Mouse (Mus musculus): ENCODE results near the gene Scmh1. TPM values are rescaled to one million over a fixed set of nuclear protein-coding genes. Genes with fewer than 3 reads are reported as not detected.
"Not testable (repeated sequence)": the region's sequence is repeated elsewhere in the genome, so short reads cannot be mapped to it uniquely, and the experiment has no call there.

Gene Scmh1
- total RNA-seq, 1 experiment from 2014 or later = 24.0 TPM

- no peak for ATAC-seq (replicated peaks in 1 of 2; ENCODE audit: insufficient read depth in 1 of 2, low FRiP score in 2 of 2, low TSS enrichment in 1 of 2, low read depth in 1 of 2, poor library complexity in 2 of 2, severe bottlenecking in 2 of 2)
These were observed 4.8 kb upstream of the Scmh1 start for GRCm38 (mm10) chr4:120400251-120400650.

GRCm38 (mm10) chr4:120402105-120402504, 3.0 kb upstream of the Scmh1 start:
- ATAC-seq (replicated peaks in 1 of 2; ENCODE audit: insufficient read depth in 1 of 2, low FRiP score in 2 of 2, low TSS enrichment in 1 of 2, low read depth in 1 of 2, poor library complexity in 2 of 2, severe bottlenecking in 2 of 2) = not testable (repeated sequence)

- ATAC-seq (replicated peaks in 1 of 2; ENCODE audit: insufficient read depth in 1 of 2, low FRiP score in 2 of 2, low TSS enrichment in 1 of 2, low read depth in 1 of 2, poor library complexity in 2 of 2, severe bottlenecking in 2 of 2) = no peak
These were observed 834 bp upstream of the Scmh1 start for GRCm38 (mm10) chr4:120404247-120404646.

- ATAC-seq (replicated peaks in 1 of 2; ENCODE audit: insufficient read depth in 1 of 2, low FRiP score in 2 of 2, low TSS enrichment in 1 of 2, low read depth in 1 of 2, poor library complexity in 2 of 2, severe bottlenecking in 2 of 2) = peak; percentile 7 to 13; a peak in 1 of 4 replicates
These were observed 320 bp upstream of the Scmh1 start for GRCm38 (mm10) chr4:120404778-120405143.

- ATAC-seq (replicated peaks in 1 of 2; ENCODE audit: insufficient read depth in 1 of 2, low FRiP score in 2 of 2, low TSS enrichment in 1 of 2, low read depth in 1 of 2, poor library complexity in 2 of 2, severe bottlenecking in 2 of 2) = peak in 1 of 2 experiments; percentile 38; a peak in 2 of 4 replicates
These were observed 941 bp downstream of the Scmh1 start for GRCm38 (mm10) chr4:120405806-120406638.

- no peak; a peak in 1 of 4 replicates for ATAC-seq (replicated peaks in 1 of 2; ENCODE audit: insufficient read depth in 1 of 2, low FRiP score in 2 of 2, low TSS enrichment in 1 of 2, low read depth in 1 of 2, poor library complexity in 2 of 2, severe bottlenecking in 2 of 2)
These were observed 1.7 kb downstream of the Scmh1 start for GRCm38 (mm10) chr4:120406639-120407273.

- no peak for ATAC-seq (replicated peaks in 1 of 2; ENCODE audit: insufficient read depth in 1 of 2, low FRiP score in 2 of 2, low TSS enrichment in 1 of 2, low read depth in 1 of 2, poor library complexity in 2 of 2, severe bottlenecking in 2 of 2)
These were observed 13.0 kb downstream of the Scmh1 start for GRCm38 (mm10) chr4:120418053-120418452.

- ATAC-seq (replicated peaks in 1 of 2; ENCODE audit: insufficient read depth in 1 of 2, low FRiP score in 2 of 2, low TSS enrichment in 1 of 2, low read depth in 1 of 2, poor library complexity in 2 of 2, severe bottlenecking in 2 of 2) = no peak
These were observed 15.1 kb downstream of the Scmh1 start for GRCm38 (mm10) chr4:120420193-120420592.

GRCm38 (mm10) chr4:120420685-120421084, 15.6 kb downstream of the Scmh1 start:
- no peak for ATAC-seq (replicated peaks in 1 of 2; ENCODE audit: insufficient read depth in 1 of 2, low FRiP score in 2 of 2, low TSS enrichment in 1 of 2, low read depth in 1 of 2, poor library complexity in 2 of 2, severe bottlenecking in 2 of 2)

GRCm38 (mm10) chr4:120430601-120431000, 25.5 kb downstream of the Scmh1 start:
- ATAC-seq (replicated peaks in 1 of 2; ENCODE audit: insufficient read depth in 1 of 2, low FRiP score in 2 of 2, low TSS enrichment in 1 of 2, low read depth in 1 of 2, poor library complexity in 2 of 2, severe bottlenecking in 2 of 2) = no peak

- ATAC-seq (replicated peaks in 1 of 2; ENCODE audit: insufficient read depth in 1 of 2, low FRiP score in 2 of 2, low TSS enrichment in 1 of 2, low read depth in 1 of 2, poor library complexity in 2 of 2, severe bottlenecking in 2 of 2) = no peak
These were observed 27.7 kb downstream of the Scmh1 start for GRCm38 (mm10) chr4:120432599-120433373.

GRCm38 (mm10) chr4:120461741-120462140, 56.7 kb downstream of the Scmh1 start:
- no peak for ATAC-seq (replicated peaks in 1 of 2; ENCODE audit: insufficient read depth in 1 of 2, low FRiP score in 2 of 2, low TSS enrichment in 1 of 2, low read depth in 1 of 2, poor library complexity in 2 of 2, severe bottlenecking in 2 of 2)

GRCm38 (mm10) chr4:120472946-120473345, 67.9 kb downstream of the Scmh1 start:
- ATAC-seq (replicated peaks in 1 of 2; ENCODE audit: insufficient read depth in 1 of 2, low FRiP score in 2 of 2, low TSS enrichment in 1 of 2, low read depth in 1 of 2, poor library complexity in 2 of 2, severe bottlenecking in 2 of 2) = no peak

- no peak for ATAC-seq (replicated peaks in 1 of 2; ENCODE audit: insufficient read depth in 1 of 2, low FRiP score in 2 of 2, low TSS enrichment in 1 of 2, low read depth in 1 of 2, poor library complexity in 2 of 2, severe bottlenecking in 2 of 2)
These were observed 82.6 kb downstream of the Scmh1 start for GRCm38 (mm10) chr4:120487707-120488106.

GRCm38 (mm10) chr4:120506955-120507354, 101.9 kb downstream of the Scmh1 start:
- no peak for ATAC-seq (replicated peaks in 1 of 2; ENCODE audit: insufficient read depth in 1 of 2, low FRiP score in 2 of 2, low TSS enrichment in 1 of 2, low read depth in 1 of 2, poor library complexity in 2 of 2, severe bottlenecking in 2 of 2)

- ATAC-seq (replicated peaks in 1 of 2; ENCODE audit: insufficient read depth in 1 of 2, low FRiP score in 2 of 2, low TSS enrichment in 1 of 2, low read depth in 1 of 2, poor library complexity in 2 of 2, severe bottlenecking in 2 of 2) = no peak
These were observed 106.1 kb downstream of the Scmh1 start for GRCm38 (mm10) chr4:120511203-120511602.

- no peak for ATAC-seq (replicated peaks in 1 of 2; ENCODE audit: insufficient read depth in 1 of 2, low FRiP score in 2 of 2, low TSS enrichment in 1 of 2, low read depth in 1 of 2, poor library complexity in 2 of 2, severe bottlenecking in 2 of 2)
These were observed 109.3 kb downstream of the Scmh1 start for GRCm38 (mm10) chr4:120514366-120514765.

GRCm38 (mm10) chr4:120516491-120516890, 111.4 kb downstream of the Scmh1 start:
- ATAC-seq (replicated peaks in 1 of 2; ENCODE audit: insufficient read depth in 1 of 2, low FRiP score in 2 of 2, low TSS enrichment in 1 of 2, low read depth in 1 of 2, poor library complexity in 2 of 2, severe bottlenecking in 2 of 2) = no peak

Data from hematopoietic stem cell, adult 5-6 weeks (primary cell).